Mouse (Mus musculus) ES-E14 (cell line): ENCODE data around the gene Erf.

Experiments
- HCFC1 ChIP-seq: IDR thresholded peaks from 2 replicates; pipeline ENCODE4 v1.6.1; 2012; ENCODE audit warnings: low read length, inconsistent platforms, borderline replicate concordance; ENCODE audit not compliant: insufficient read depth
- MAFK ChIP-seq: IDR thresholded peaks from 2 replicates; pipeline ENCODE4 v1.6.1; 2014; ENCODE audit warnings: mild to moderate bottlenecking, low read depth, low read length, inconsistent platforms; ENCODE audit not compliant: insufficient read depth
- ZC3H11A ChIP-seq: IDR thresholded peaks from 2 replicates; pipeline ENCODE4 v1.6.1; 2012; ENCODE audit warnings: low read depth, mild to moderate bottlenecking, inconsistent platforms, low read length, borderline replicate concordance

DNA sequence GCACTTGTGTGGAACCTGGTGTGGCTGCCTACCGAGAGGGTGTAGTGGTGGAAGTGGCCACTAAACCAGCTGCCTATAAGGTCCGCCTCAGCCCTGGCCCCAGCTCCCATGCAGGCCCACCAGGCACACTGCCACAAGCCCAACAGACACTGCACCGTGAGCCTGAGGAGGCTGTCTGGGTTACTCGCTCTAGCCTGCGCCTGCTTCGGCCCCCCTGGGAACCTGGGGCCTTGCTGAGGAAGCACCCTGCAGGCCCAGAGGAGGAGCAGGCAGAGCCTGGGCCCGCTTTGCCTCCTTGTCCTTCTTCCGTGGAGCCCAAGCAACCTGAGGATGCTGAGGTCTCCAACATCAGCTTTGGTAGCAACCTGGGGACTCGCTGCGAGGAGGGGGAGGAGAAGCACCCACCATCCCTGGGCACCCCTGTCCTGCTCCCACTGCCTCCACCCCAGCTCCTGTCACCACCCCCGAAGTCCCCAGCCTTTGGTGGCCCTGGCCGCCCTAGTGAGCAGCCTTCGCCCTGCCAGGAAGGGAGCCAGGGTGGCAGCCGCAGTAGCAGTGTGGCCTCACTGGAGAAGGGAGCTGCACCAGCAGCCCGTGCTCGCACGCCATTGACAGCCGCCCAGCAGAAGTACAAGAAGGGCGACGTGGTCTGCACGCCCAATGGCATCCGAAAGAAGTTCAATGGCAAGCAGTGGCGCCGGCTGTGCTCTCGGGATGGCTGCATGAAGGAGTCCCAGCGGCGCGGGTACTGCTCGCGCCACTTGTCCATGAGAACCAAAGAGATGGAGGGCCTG is 21.3 kb upstream of the Erf start:
- TF ChIP-seq HCFC1: no peak
- no peak for TF ChIP-seq ZC3H11A
- TF ChIP-seq MAFK: no peak
